Mouse (Mus musculus): ENCODE data around the gene Caskin2.

GRCm38 (mm10) chr11:115803072-115803709 lies 10.2 kb downstream of the Caskin2 start:
- TF ChIP-seq CTCF (IDR thresholded peaks at IDR 0.05; ENCODE audit: low read depth, low read length) (0 out of 2 replicates have a peak, but pooled peaks have one; percentile 9), POLR2A (IDR thresholded peaks at IDR 0.05; ENCODE audit: extremely low read depth, insufficient read depth, low read length) (no peak)

Measured in liver, adult 2 months (tissue).